Mouse (Mus musculus) right cerebral cortex, postnatal 4 days (tissue): ENCODE data around the gene Rdh8.
A peak's percentile ranks its signal among the peaks of the same experiment; 100 is the strongest.

ENCODE experiments used
- DNase-seq: peaks from one replicate; pipeline ENCODE4 v3.0.0-alpha.2; 2022

Gene Rdh8

DNA sequence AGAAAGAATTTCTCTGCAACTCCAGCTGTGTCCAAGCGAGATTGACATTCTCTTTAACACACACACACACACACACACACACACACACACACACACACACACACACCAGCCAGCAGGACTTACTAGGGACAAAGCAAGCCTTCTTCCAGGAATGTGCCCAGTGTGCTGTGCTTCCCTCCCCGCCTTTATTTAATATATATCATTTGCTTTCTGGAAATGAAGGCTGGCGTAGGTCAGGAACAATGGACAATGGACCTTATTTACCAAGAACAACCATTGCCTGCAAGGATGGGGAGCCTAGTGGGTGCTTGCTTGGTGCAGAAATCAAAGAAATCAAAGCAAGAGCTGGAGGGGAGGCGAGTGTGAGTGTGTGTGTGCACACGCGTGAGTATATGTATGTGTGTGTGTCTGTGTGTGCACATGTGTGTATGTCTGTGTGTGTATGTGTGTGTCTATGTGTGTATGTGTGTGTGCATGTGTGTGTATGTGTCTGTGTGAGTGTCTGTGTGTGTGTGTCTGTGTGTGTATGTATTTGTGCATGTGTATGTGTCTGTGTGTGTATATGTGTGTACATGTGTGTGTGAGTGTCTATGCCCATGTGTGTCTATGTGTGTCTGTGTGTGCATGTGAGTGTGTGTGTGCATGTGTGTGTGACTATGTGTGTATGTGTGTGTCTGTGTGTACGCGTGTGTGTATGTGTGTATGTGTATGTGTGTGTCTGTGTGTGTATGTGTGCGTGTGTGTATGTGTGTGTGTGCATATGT, 19.1 kb downstream of the Rdh8 start:
- DNase-seq: no peak

DNA sequence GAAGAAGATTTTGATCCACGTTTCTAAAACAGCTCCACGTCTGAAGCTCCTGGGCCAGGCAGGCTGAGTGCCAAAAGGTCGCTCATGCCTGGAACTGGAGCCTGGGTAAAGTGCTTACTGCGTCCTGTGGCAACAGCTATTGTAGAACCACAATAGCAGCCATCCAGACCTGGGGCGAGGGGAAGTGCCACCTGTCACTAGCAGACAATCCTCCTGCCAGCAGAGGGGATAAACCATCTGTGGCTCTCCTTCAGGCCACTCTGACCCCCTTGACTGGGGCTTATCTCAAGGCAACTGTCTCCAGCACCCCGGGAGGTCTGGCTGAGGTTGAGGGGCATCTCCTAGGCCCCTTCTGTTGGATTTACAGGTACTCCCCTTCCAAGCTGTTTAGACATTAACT, 20.6 kb downstream of the Rdh8 start:
- DNase-seq: no peak

DNA sequence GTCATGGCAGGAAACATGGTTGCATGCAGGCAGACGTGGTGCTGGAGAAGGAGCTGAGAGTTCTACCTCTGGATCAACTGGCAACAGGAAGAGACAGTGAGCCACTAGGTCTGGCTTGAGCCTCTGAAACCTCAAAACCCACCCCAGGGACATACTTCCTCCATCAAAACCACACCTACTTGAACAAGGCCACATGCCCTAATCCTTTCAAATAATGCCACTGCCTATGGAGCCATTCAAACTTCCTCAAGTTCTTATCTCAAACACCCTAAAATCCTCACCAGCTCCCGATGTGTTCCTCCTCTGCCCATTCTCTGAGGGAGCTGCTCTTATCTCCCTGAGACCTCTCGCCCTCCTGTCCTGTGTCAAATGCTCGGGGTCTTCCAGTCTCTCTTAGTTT, 23.9 kb downstream of the Rdh8 start:
- no peak for DNase-seq

DNA sequence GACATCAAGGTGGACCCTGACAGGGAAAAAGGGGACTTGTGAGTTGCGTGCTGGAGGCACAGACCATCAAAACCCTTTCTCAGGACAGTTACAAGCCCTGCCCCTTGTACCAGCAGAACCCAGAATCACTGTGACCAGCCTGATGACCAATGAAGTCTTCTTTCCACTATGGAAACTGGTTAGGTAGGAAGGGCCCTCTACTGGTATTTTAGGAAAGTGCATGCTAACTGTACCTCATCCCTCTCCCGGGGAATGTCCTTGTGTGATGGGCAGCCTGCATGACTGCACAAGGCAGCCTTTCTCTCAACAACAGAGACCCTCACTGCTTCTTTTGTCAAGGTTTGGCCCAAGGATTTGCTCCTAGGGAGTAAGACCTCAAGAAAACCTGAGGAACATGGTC, 24.4 kb downstream of the Rdh8 start:
- DNase-seq: no peak

- no peak for DNase-seq
Measured at GRCm38 (mm10) chr9:20850179-20850578, 31.9 kb downstream of the Rdh8 start.

- no peak for DNase-seq
Measured at GRCm38 (mm10) chr9:20857131-20857530, 38.8 kb downstream of the Rdh8 start.

- DNase-seq: no peak
Measured at GRCm38 (mm10) chr9:20859926-20860325, 41.6 kb downstream of the Rdh8 start.

GRCm38 (mm10) chr9:20861821-20862220, 43.5 kb downstream of the Rdh8 start:
- DNase-seq: peak; percentile 39

GRCm38 (mm10) chr9:20862225-20862624, 43.9 kb downstream of the Rdh8 start:
- DNase-seq: no peak

- DNase-seq: no peak
Measured at GRCm38 (mm10) chr9:20866879-20867278, 48.6 kb downstream of the Rdh8 start.

DNA sequence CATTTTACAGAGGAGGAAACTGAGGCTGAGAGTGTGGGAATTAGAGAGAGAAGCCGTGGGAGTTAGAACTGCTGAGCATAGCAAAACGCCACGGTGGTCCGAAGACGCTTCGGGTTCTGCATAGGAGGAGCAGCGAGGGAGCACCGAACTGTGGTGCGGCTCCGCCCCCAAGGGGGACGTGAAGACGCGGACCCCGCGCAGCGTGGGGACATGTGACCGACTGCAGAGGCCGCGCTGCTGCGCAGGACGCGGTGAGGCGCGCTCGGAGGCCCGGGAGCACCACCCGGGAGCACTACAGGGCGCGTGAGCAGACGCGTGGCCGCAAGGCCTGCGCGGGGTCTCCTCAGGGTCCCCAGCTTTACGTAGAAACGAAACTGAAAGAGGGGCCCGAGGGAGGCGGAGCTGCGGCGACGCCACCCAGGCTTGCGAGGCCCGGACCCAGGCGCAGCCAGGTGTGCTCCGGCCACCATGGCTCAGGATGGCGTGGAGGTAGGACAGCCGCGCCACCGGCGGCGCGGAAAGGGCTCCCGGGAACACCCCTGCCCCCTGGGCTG, 50.2 kb downstream of the Rdh8 start, which contains the start of gene A230050P20Rik:
Gene A230050P20Rik, plus strand, starts transcription at position 195 of the 554 bp plus-strand sequence.
- peak; percentile 68 for DNase-seq

DNA sequence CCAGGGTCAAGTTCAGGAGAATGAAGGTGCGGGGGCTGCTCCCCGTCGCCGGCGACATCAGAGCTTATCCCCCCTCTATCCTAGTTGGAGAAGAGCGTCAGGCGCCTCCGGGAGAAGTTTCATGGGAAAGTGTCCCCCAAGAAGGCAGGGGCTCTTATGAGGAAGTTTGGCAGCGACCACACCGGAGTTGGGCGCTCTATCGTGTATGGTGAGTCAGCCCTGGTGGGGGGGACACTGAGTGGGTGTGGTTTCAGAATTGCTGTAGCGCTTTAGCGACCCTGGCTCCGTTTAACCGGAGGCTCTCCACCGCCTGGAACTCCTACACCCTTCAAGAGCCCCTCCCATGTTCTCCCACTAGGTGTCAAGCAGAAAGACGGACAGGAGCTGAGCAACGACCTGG, 50.9 kb downstream of the Rdh8 start:
- no peak for DNase-seq

- no peak for DNase-seq
Measured at GRCm38 (mm10) chr9:20870211-20871173, 52.2 kb downstream of the Rdh8 start.

DNA sequence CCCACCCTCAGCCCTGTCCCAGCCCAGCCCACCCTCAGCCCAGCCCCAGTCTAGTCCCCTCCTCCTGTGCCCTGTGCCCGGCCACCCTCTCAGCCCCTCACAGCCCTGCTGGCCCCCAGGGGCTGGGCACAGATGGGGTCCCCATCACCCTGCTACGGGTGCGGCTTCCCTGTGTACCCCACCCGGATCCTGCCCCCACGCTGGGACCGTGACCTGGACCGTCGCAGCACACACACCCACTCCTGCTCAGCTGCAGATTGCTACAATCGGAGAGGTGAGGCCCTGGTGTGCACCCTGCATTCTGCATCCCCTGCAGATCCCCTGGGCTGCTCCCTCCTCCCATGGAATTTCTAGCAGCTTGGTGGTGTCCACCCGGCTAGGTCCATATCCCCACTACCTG, 54.7 kb downstream of the Rdh8 start:
- no peak for DNase-seq

GRCm38 (mm10) chr9:20873521-20873920, 55.2 kb downstream of the Rdh8 start:
- DNase-seq: no peak

GRCm38 (mm10) chr9:20875021-20875790, 56.9 kb downstream of the Rdh8 start:
- no peak for DNase-seq
